Mouse (Mus musculus): ENCODE data around the gene Ech1. TPM values are rescaled to one million over a fixed set of nuclear protein-coding genes. Genes with fewer than 3 reads are reported as not detected.

Ech1 gene
- total and polyA plus RNA-seq, 2 experiments from 2014 or later: 806 to 823 TPM

- Histone ChIP-seq H3K27me3 (ENCODE audit: control insufficient read depth, insufficient read depth, low read length) (no peaks in the 10 kb centered on the region), H3K27ac (ENCODE audit: low read depth) (peak overlapping the region; percentile 76), H3K4me2 (ENCODE audit: low read depth, low read length) (peak overlapping the region; percentile 58), H3K4me1 (ENCODE audit: control insufficient read depth, insufficient read depth) (peaks cover 3% of the 10 kb centered on the region; the same call in 1 of the 2 replicates), H3K9ac (replicated peaks; ENCODE audit: low read depth, low read length) (peak overlapping the region; percentile 47), H3K9me3 (replicated peaks; ENCODE audit: control insufficient read depth, low read length) (no peaks in the 10 kb centered on the region), H3K36me3 (replicated peaks; ENCODE audit: control insufficient read depth, insufficient read depth, low read length) (no peaks in the 10 kb centered on the region), H3K4me3 (ENCODE audit: low read depth, low read length) (peak overlapping the region; percentile 26)
- peak; percentile 85 for ATAC-seq (ENCODE audit: insufficient read depth, low read depth)
- peak; percentile 67 for DNase-seq (ENCODE audit: low spot score)
- WGBS: 11% methylated on average over 32 of the region's 32 CpGs
- TF ChIP-seq EP300 (IDR thresholded peaks at IDR 0.05; ENCODE audit: low read depth): no peak
- TF ChIP-seq CTCF (IDR thresholded peaks at IDR 0.05; ENCODE audit: low read depth): peak; percentile 98
These were observed 28.4 kb upstream of the Ech1 start for GRCm38 (mm10) chr7:28796562-28796975.

GRCm38 (mm10) chr7:28799994-28800393, 25.0 kb upstream of the Ech1 start:
- H3K27me3 ChIP-seq (ENCODE audit: control insufficient read depth, insufficient read depth, low read length): no peaks in the 10 kb centered on the region
- H3K27ac ChIP-seq (ENCODE audit: low read depth): no peak overlapping the region
- no peak overlapping the region for H3K4me2 ChIP-seq (ENCODE audit: low read depth, low read length)
- H3K4me1 ChIP-seq (ENCODE audit: control insufficient read depth, insufficient read depth): peaks cover 24% of the 10 kb centered on the region
- TF ChIP-seq EP300 (IDR thresholded peaks at IDR 0.05; ENCODE audit: low read depth): no peak
- TF ChIP-seq CTCF (IDR thresholded peaks at IDR 0.05; ENCODE audit: low read depth): no peak
- no peak overlapping the region for H3K4me3 ChIP-seq (ENCODE audit: low read depth, low read length)
- DNase-seq (ENCODE audit: low spot score) (no peak), ATAC-seq (ENCODE audit: insufficient read depth, low read depth) (no peak)
- 84% methylated on average over 9 of the region's 9 CpGs for WGBS
- no peak overlapping the region for H3K9ac ChIP-seq (replicated peaks; ENCODE audit: low read depth, low read length)
- no peaks in the 10 kb centered on the region for H3K36me3 ChIP-seq (replicated peaks; ENCODE audit: control insufficient read depth, insufficient read depth, low read length)
- no peaks in the 10 kb centered on the region for H3K9me3 ChIP-seq (replicated peaks; ENCODE audit: control insufficient read depth, low read length)

- 52% methylated on average over 3 of the region's 3 CpGs for WGBS
- Histone ChIP-seq H3K4me1 (ENCODE audit: control insufficient read depth, insufficient read depth) (peaks cover 22% of the 10 kb centered on the region), H3K9ac (replicated peaks; ENCODE audit: low read depth, low read length) (no peak overlapping the region), H3K9me3 (replicated peaks; ENCODE audit: control insufficient read depth, low read length) (no peaks in the 10 kb centered on the region), H3K27ac (ENCODE audit: low read depth) (peak overlapping the region; percentile 90), H3K4me3 (ENCODE audit: low read depth, low read length) (no peak overlapping the region), H3K36me3 (replicated peaks; ENCODE audit: control insufficient read depth, insufficient read depth, low read length) (no peaks in the 10 kb centered on the region), H3K27me3 (ENCODE audit: control insufficient read depth, insufficient read depth, low read length) (no peaks in the 10 kb centered on the region), H3K4me2 (ENCODE audit: low read depth, low read length) (no peak overlapping the region)
- no peak for ATAC-seq (ENCODE audit: insufficient read depth, low read depth)
- no peak for TF ChIP-seq CTCF (IDR thresholded peaks at IDR 0.05; ENCODE audit: low read depth)
- no peak for TF ChIP-seq EP300 (IDR thresholded peaks at IDR 0.05; ENCODE audit: low read depth)
- no peak for DNase-seq (ENCODE audit: low spot score)
These were observed 23.6 kb upstream of the Ech1 start for GRCm38 (mm10) chr7:28801451-28801850.

GRCm38 (mm10) chr7:28801901-28802670, 22.9 kb upstream of the Ech1 start:
- H3K27me3 ChIP-seq (ENCODE audit: control insufficient read depth, insufficient read depth, low read length): no peaks in the 10 kb centered on the region
- peak overlapping the region; percentile 90 for H3K27ac ChIP-seq (ENCODE audit: low read depth)
- no peak overlapping the region for H3K4me3 ChIP-seq (ENCODE audit: low read depth, low read length)
- H3K9ac ChIP-seq (replicated peaks; ENCODE audit: low read depth, low read length): no peak overlapping the region
- TF ChIP-seq EP300 (IDR thresholded peaks at IDR 0.05; ENCODE audit: low read depth) (0 out of 2 replicates have a peak, but pooled peaks have one; percentile 29), CTCF (IDR thresholded peaks at IDR 0.05; ENCODE audit: low read depth) (no peak)
- no peak overlapping the region for H3K4me2 ChIP-seq (ENCODE audit: low read depth, low read length)
- ATAC-seq (ENCODE audit: insufficient read depth, low read depth) (peak; percentile 53), DNase-seq (ENCODE audit: low spot score) (peak; percentile 74)
- H3K36me3 ChIP-seq (replicated peaks; ENCODE audit: control insufficient read depth, insufficient read depth, low read length): no peaks in the 10 kb centered on the region
- WGBS: 24% methylated on average over 10 of the region's 10 CpGs
- H3K4me1 ChIP-seq (ENCODE audit: control insufficient read depth, insufficient read depth): peaks cover 25% of the 10 kb centered on the region
- H3K9me3 ChIP-seq (replicated peaks; ENCODE audit: control insufficient read depth, low read length): no peaks in the 10 kb centered on the region

- H3K9ac ChIP-seq (replicated peaks; ENCODE audit: low read depth, low read length): no peak overlapping the region
- H3K4me1 ChIP-seq (ENCODE audit: control insufficient read depth, insufficient read depth): peaks cover 30% of the 10 kb centered on the region
- WGBS: 13% methylated on average over 10 of the region's 10 CpGs
- DNase-seq (ENCODE audit: low spot score) (peak; percentile 76), ATAC-seq (ENCODE audit: insufficient read depth, low read depth) (peak; percentile 63)
- H3K27me3 ChIP-seq (ENCODE audit: control insufficient read depth, insufficient read depth, low read length): no peaks in the 10 kb centered on the region
- no peaks in the 10 kb centered on the region for H3K9me3 ChIP-seq (replicated peaks; ENCODE audit: control insufficient read depth, low read length)
- H3K27ac ChIP-seq (ENCODE audit: low read depth): peak overlapping the region; percentile 90
- H3K4me2 ChIP-seq (ENCODE audit: low read depth, low read length): no peak overlapping the region
- no peak overlapping the region for H3K4me3 ChIP-seq (ENCODE audit: low read depth, low read length)
- H3K36me3 ChIP-seq (replicated peaks; ENCODE audit: control insufficient read depth, insufficient read depth, low read length): no peaks in the 10 kb centered on the region
- TF ChIP-seq EP300 (IDR thresholded peaks at IDR 0.05; ENCODE audit: low read depth) (no peak), CTCF (IDR thresholded peaks at IDR 0.05; ENCODE audit: low read depth) (no peak)
These were observed 22.0 kb upstream of the Ech1 start for GRCm38 (mm10) chr7:28802846-28803588.

All from heart, postnatal 0 days (tissue).